Mouse (Mus musculus) liver (tissue): ENCODE data around the gene Stk38l.
"Not testable (repeated sequence)": the region's sequence is repeated elsewhere in the genome, so short reads cannot be mapped to it uniquely, and the experiment has no call there.

Experiments
- DNase-seq: peaks from one replicate; pipeline ENCODE4 v3.0.0-alpha.2; 2020; ENCODE audit warnings: mixed read lengths

Gene Stk38l

GRCm38 (mm10) chr6:146738889-146739288 lies 14.1 kb downstream of the Stk38l start:
- no peak for DNase-seq

- no peak for DNase-seq
Measured at GRCm38 (mm10) chr6:146740724-146741123, 15.9 kb downstream of the Stk38l start.

GRCm38 (mm10) chr6:146741986-146742635 lies 17.3 kb downstream of the Stk38l start:
- no peak for DNase-seq

- not testable (repeated sequence) for DNase-seq
Measured at GRCm38 (mm10) chr6:146744266-146744665, 19.5 kb downstream of the Stk38l start.

- no peak for DNase-seq
Measured at GRCm38 (mm10) chr6:146745180-146745579, 20.4 kb downstream of the Stk38l start.

GRCm38 (mm10) chr6:146746577-146746976 lies 21.8 kb downstream of the Stk38l start:
- no peak for DNase-seq

GRCm38 (mm10) chr6:146747057-146747456 lies 22.3 kb downstream of the Stk38l start:
- no peak for DNase-seq

GRCm38 (mm10) chr6:146748271-146748670 lies 23.5 kb downstream of the Stk38l start:
- DNase-seq = no peak

- DNase-seq = peak; percentile 19
Measured at GRCm38 (mm10) chr6:146751671-146752070, 26.9 kb downstream of the Stk38l start.

- no peak for DNase-seq
Measured at GRCm38 (mm10) chr6:146752178-146752577, 27.4 kb downstream of the Stk38l start.

GRCm38 (mm10) chr6:146752612-146753011 lies 27.8 kb downstream of the Stk38l start:
- DNase-seq = no peak

GRCm38 (mm10) chr6:146753560-146754160 lies 28.9 kb downstream of the Stk38l start:
- no peak for DNase-seq

- DNase-seq = no peak
Measured at GRCm38 (mm10) chr6:146755136-146755535, 30.3 kb downstream of the Stk38l start.

GRCm38 (mm10) chr6:146755679-146756078 lies 30.9 kb downstream of the Stk38l start:
- no peak for DNase-seq

GRCm38 (mm10) chr6:146759027-146759426 lies 34.2 kb downstream of the Stk38l start:
- DNase-seq = no peak

GRCm38 (mm10) chr6:146760022-146760421 lies 35.2 kb downstream of the Stk38l start:
- DNase-seq = no peak

- DNase-seq = no peak
Measured at GRCm38 (mm10) chr6:146760736-146761135, 35.9 kb downstream of the Stk38l start.

GRCm38 (mm10) chr6:146762264-146762898 lies 37.6 kb downstream of the Stk38l start:
- DNase-seq = no peak

- DNase-seq = no peak
Measured at GRCm38 (mm10) chr6:146764593-146764992, 39.8 kb downstream of the Stk38l start.

GRCm38 (mm10) chr6:146765270-146765669 lies 40.5 kb downstream of the Stk38l start:
- no peak for DNase-seq

- DNase-seq = no peak
Measured at GRCm38 (mm10) chr6:146768813-146769404, 44.1 kb downstream of the Stk38l start.

- no peak for DNase-seq
Measured at GRCm38 (mm10) chr6:146770005-146770745, 45.4 kb downstream of the Stk38l start.

GRCm38 (mm10) chr6:146770808-146771207 lies 46.0 kb downstream of the Stk38l start:
- no peak for DNase-seq
